Mouse (Mus musculus) liver, embryonic 14.5 days (tissue): ENCODE measurements around the gene Sec14l4. TPM values are rescaled to one million over a fixed set of nuclear protein-coding genes. Genes with fewer than 3 reads are reported as not detected.
A peak's percentile ranks its signal among the peaks of the same experiment; 100 is the strongest.

Experiments used
- ATAC-seq: fragments of 200-750 bp; cut with Nextera tagmentation; 2 replicates; pipeline ENCODE4 v1.8.0; 2017; ENCODE audit warnings: moderate number of reproducible peaks, mild to moderate bottlenecking, moderate library complexity; ENCODE audit not compliant: insufficient read depth
- DNase-seq, 3 experiments: peaks; one replicate each; pipeline ENCODE4 v3.0.0-alpha.2; 2012 to 2013; ENCODE audit warnings: low read depth in 3 of 3, low spot score in 3 of 3
- H3K27ac ChIP-seq: fragments of 300-500 bp; sonication (generic); 2 replicates; pipeline ENCODE4 v1.5.1; 2014; ENCODE audit warnings: moderate library complexity, mild to moderate bottlenecking, control low read depth, inconsistent platforms
- H3K27me3 ChIP-seq: fragments of 300-500 bp; sonication (generic); 2 replicates; pipeline ENCODE4 v1.6.1; 2014; ENCODE audit warnings: mild to moderate bottlenecking, low read length, moderate library complexity; ENCODE audit not compliant: control insufficient read depth, insufficient read depth
- H3K36me3 ChIP-seq: fragments of 300-500 bp; sonication (generic); replicated peaks from 2 replicates; pipeline ENCODE4 v1.6.1; 2014; ENCODE audit warnings: low read depth; ENCODE audit not compliant: control insufficient read depth, insufficient read depth
- H3K4me1 ChIP-seq, 2 experiments: fragments of 200-500 bp in 1 of 2; fragments of 300-500 bp in 1 of 2; sonication (generic) in 1 of 2; replicated peaks; 2 replicates each; pipeline ENCODE4 v1.6.1; 2012 to 2014; ENCODE audit warnings: antibody characterized with exemption in 1 of 2, inconsistent platforms in 1 of 2, low read length in 1 of 2; ENCODE audit not compliant: control insufficient read depth in 2 of 2, insufficient read depth in 2 of 2
- H3K4me2 ChIP-seq: fragments of 300-500 bp; sonication (generic); 2 replicates; pipeline ENCODE4 v1.6.1; 2014; ENCODE audit warnings: low read depth, mild to moderate bottlenecking, control low read depth, moderate library complexity
- H3K4me3 ChIP-seq, 2 experiments: fragments of 200-500 bp in 1 of 2; fragments of 300-500 bp in 1 of 2; sonication (generic) in 1 of 2; 2 replicates each; pipeline ENCODE4 v1.5.1; 2012 to 2014; ENCODE audit warnings: low read depth in 2 of 2, low read length in 2 of 2, mild to moderate bottlenecking in 2 of 2, control low read depth in 1 of 2, inconsistent platforms in 1 of 2, moderate library complexity in 1 of 2; ENCODE audit not compliant: insufficient read depth in 1 of 2
- H3K9ac ChIP-seq: fragments of 300-500 bp; sonication (generic); replicated peaks from 2 replicates; pipeline ENCODE4 v1.6.1; 2014; ENCODE audit warnings: mild to moderate bottlenecking, control low read depth, moderate library complexity
- H3K9me3 ChIP-seq: fragments of 300-500 bp; sonication (generic); 2 replicates; pipeline ENCODE4 v1.6.1; 2016; ENCODE audit warnings: low read length, mixed read lengths; ENCODE audit not compliant: control insufficient read depth
- CTCF ChIP-seq: IDR thresholded peaks from 2 replicates; pipeline ENCODE4 v1.5.1; 2016; ENCODE audit warnings: antibody characterized with exemption, low read depth, control low read depth
- EP300 ChIP-seq: IDR thresholded peaks from 2 replicates; pipeline ENCODE4 v1.6.1; 2016; ENCODE audit warnings: antibody characterized with exemption, low read depth
- WGBS: fragments of 180-500 bp; shearing (Covaris S2); extraction: QIAGEN DNeasy Blood & Tissue Kit; methylation state at CpG from one replicate; pipeline ENCODE4 v1.1.7; 2014; ENCODE audit not compliant: insufficient replicate concordance; 5-methylcytosine and 5-hydroxymethylcytosine counted together
- polyA plus RNA-seq, 2 experiments: library from polyadenylated mRNA; depleted of rRNA in 1 of 2; stranded (reverse) in 1 of 2; unstranded in 1 of 2; fragments of >200 nt; fragmentation: Nextera tagmentation in 1 of 2; extraction: Ambion mirVana in 1 of 2; gene quantifications; 2 replicates each; pipeline versions ENCODE4 v1.2.1 to v1.2.3; 2012 to 2014

The Sec14l4 gene
- polyA plus RNA-seq, 2 experiments, result 0.93 to 1.6 TPM

DNA sequence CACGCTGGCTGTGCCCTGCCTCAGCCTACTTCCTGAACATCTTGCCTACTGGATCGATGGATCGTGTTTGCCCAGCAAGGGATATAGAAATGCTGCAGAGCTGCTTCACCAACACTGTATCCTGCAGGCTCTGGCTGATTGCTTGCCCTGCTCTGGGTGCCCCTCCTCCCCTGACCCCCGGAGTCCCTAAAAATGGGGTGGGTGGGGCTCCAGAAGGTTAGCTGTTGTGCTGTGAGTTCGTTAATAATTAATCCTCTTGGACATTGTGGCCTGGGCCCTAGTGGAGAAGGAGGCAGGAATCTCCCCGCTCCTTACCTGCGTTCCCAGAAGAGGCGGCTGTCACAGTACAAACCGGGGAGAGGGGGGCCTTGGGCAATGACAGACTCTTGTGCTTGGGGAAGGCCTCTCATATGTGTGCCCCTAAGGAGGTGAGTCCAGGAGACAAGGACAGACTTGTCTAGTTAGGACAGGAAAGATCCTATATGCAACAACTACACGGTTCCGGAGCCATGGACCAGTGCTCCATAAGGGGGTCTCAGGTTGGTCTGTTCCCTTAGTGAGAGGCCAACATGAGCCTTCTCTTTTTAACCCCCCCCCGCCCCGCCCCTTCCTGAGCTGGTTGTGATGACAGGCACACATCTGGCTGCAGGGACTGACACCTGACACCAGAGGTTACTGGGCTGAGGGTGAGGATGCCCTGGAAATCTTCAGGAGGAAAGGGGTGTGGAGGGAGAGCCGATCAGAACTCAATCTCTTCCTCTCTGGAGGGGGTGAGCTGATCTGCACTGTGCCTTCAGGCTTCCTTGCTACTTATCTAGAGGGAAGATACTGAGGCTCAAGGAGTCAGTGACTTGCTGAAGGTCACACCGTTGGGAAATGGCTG lies 47.2 kb upstream of the Sec14l4 start:
- 13% methylated on average over 15 of the region's 15 CpGs for WGBS
- H3K36me3 ChIP-seq, result peaks cover 5% of the 10 kb centered on the region
- H3K4me1 ChIP-seq, result peaks cover 0 to 3% of the 10 kb centered on the region in 2 experiments; a peak in 1 of 4 replicates
- H3K4me2 ChIP-seq, result peak overlapping the region; percentile 37
- peaks cover 20% of the 10 kb centered on the region for H3K27me3 ChIP-seq
- DNase-seq, result no peak
- H3K27ac ChIP-seq, result no peak overlapping the region
- H3K9me3 ChIP-seq, result no peaks in the 10 kb centered on the region
- peak overlapping the region; percentile 37 to 57 for H3K4me3 ChIP-seq
- no peak overlapping the region for H3K9ac ChIP-seq
- ATAC-seq, result peak; percentile 49; the same call in 1 of the 2 replicates
- no peak for TF ChIP-seq EP300
- no peak for TF ChIP-seq CTCF

DNA sequence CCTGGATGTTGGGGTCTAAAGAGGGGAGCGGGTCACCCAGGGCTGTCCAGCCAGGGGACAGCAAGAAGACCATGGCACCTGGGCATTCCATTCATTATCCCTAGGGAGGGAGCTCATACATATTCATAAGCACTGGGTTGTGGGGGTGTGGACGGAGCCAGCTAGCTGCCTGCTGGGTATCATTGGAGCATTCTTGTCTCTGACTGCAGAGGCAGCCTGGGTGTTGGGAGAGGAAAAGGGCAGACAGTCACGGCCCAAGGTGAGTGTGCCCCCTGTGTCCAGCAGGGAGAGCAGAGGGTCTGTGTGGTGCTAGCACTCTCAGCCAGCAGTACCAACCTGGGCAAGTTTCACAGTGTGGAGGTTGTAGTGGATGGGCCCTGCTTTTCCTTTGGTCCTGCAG lies 41.5 kb upstream of the Sec14l4 start:
- 37% methylated on average over 3 of the region's 3 CpGs for WGBS
- Histone ChIP-seq H3K4me2 (no peak overlapping the region), H3K4me1 (no peaks in the 10 kb centered on the region), H3K27ac (no peak overlapping the region), H3K9ac (no peak overlapping the region), H3K36me3 (no peaks in the 10 kb centered on the region), H3K9me3 (no peaks in the 10 kb centered on the region), H3K4me3 (no peak overlapping the region), H3K27me3 (no peaks in the 10 kb centered on the region)
- ATAC-seq, result no peak
- TF ChIP-seq CTCF (no peak), EP300 (no peak)
- no peak for DNase-seq

DNA sequence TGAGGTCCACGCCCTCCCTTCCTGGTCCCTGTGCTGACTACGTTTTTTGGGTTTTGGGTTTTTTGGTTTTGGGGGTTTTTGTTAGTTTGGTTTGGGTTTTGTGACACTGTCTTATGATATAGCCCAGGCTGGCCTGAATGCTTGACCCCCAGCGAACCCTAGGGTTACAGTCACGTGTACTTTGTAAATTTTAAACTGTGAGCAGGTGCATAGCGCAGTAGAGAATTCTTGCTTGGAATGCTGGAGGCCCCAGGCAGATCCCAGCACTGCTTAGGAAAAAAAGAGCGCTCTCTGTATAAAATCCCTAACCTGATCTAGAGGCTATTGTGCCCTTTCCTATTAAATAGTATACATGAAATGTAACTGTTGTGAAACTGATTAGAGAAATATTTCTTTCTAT lies 38.1 kb upstream of the Sec14l4 start:
- WGBS, result 55% methylated on average over 6 of the region's 6 CpGs
- no peak overlapping the region for H3K4me3 ChIP-seq
- H3K9me3 ChIP-seq, result no peaks in the 10 kb centered on the region
- no peak overlapping the region for H3K4me2 ChIP-seq
- TF ChIP-seq CTCF (no peak), EP300 (no peak)
- H3K27me3 ChIP-seq, result peaks cover 6% of the 10 kb centered on the region
- H3K36me3 ChIP-seq, result no peaks in the 10 kb centered on the region
- no peak overlapping the region for H3K27ac ChIP-seq
- DNase-seq (no peak), ATAC-seq (no peak)
- H3K9ac ChIP-seq, result no peak overlapping the region
- no peaks in the 10 kb centered on the region for H3K4me1 ChIP-seq

DNA sequence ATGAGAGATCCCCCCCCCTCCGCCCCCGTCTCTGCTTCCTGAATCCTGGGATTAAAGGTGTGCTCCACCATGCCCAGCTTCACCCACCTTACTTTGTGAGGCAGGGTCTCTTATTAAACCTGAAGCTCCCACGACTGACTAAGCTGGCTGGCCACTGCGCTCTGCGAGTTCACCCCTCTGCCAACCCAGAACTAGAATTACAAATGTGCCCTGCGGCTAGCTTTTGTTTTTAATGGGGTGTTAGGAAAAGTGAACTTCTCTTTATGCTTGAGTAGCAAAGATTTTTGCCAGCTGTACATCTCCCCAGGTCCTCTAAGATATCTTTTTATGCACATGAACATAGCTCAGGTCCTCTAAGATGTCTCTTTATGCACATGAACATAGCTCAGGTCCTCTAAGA lies 37.3 kb upstream of the Sec14l4 start:
- Histone ChIP-seq H3K4me1 (no peaks in the 10 kb centered on the region), H3K27me3 (peaks cover 14% of the 10 kb centered on the region), H3K9ac (no peak overlapping the region), H3K4me2 (no peak overlapping the region), H3K27ac (no peak overlapping the region), H3K4me3 (no peak overlapping the region), H3K36me3 (no peaks in the 10 kb centered on the region), H3K9me3 (no peaks in the 10 kb centered on the region)
- WGBS, result 60% methylated on average over 6 of the region's 6 CpGs
- DNase-seq, result no peak
- no peak for ATAC-seq
- TF ChIP-seq EP300 (no peak), CTCF (no peak)

DNA sequence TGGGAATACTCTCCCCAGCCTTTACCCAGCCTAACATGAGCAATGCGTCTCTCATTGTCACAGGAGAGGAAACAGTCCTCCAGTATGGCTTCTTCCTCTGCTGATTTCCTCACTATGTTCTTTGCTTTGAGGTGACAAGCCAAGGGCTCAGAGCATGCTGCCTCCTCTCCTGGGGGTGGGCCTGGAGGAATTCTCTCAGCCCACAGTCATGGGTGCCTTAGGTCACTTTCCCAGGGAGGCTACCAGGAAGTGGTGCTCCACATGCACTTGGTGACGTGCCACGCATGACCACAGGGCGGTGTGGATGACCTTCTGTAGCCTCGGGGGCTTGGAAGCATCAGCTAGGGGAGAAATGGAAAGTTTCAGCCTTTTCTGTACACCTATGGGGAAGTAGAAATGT lies 35.8 kb upstream of the Sec14l4 start:
- no peak for TF ChIP-seq EP300
- TF ChIP-seq CTCF, result no peak
- WGBS, result 57% methylated on average over 5 of the region's 5 CpGs
- Histone ChIP-seq H3K4me3 (no peak overlapping the region), H3K4me1 (no peaks in the 10 kb centered on the region), H3K9ac (no peak overlapping the region), H3K4me2 (no peak overlapping the region), H3K9me3 (no peaks in the 10 kb centered on the region), H3K27ac (no peak overlapping the region), H3K36me3 (no peaks in the 10 kb centered on the region), H3K27me3 (peaks cover 15% of the 10 kb centered on the region)
- no peak for ATAC-seq
- no peak for DNase-seq
